Mouse (Mus musculus): ENCODE data around the gene Plpp7.

DNA sequence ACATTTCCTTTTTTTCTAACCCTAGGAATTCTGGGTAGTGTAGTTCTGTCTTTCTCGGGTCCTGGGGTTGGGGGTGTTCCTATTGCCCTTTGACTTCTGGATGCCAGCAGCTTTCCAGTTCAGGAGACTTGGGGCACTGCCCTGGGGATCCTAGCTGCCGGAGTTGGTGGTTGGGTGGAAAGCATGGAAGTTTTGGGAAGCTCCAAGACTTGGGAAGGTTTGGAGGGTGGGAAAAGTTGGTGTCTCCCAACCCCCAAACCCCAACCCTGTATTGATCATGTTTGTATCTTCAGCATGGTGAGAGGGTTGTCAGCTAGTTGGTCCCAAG is 10.5 kb upstream of the Plpp7 start:
- no peak for TF ChIP-seq CTCF (IDR thresholded peaks at IDR 0.05; ENCODE audit: borderline replicate concordance, control insufficient read depth, extremely low read depth, insufficient read depth, low read length, poor library complexity)
- TF ChIP-seq POLR2A (IDR thresholded peaks at IDR 0.05; ENCODE audit: control insufficient read depth, extremely low read depth, insufficient read depth, low read length, poor library complexity), result no peak

All from thymus, adult 2 months (tissue).